Mouse (Mus musculus): ENCODE measurements at regions not wholly inside any gene's neighbourhood (a gene's known extent, or its start where the extent isn't known, plus 50 kb on each side); places are given as distances from the start of the nearest gene placed in this dataset.
A peak's percentile ranks its signal among the peaks of the same experiment; 100 is the strongest.

DNA sequence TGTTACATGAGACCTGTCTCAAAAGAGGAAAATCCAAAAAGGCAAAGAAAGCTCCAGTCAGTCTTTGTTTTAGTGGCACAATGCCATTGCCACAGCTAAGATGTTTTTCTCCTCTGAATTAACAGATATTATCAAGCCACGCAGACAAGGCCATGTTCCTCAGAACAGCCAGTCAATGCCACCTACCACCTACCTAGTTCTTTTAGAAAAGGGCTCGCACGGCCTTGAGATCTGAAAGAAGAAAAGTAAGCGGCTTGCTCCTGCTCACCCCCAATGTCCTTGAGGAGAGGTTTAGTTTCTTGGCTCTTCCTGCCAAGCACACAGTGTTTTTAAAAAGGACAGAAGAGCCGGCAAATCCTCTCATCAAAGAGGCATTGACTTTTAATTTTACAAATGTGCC, 88.7 kb upstream of the Noct start:
- no peaks in the 10 kb centered on the region for H3K9me3 ChIP-seq (ENCODE audit: control insufficient read depth, low read length)
- no peak for ATAC-seq (ENCODE audit: low read depth)

GRCm38 (mm10) chr3:51137730-51138312, 86.4 kb upstream of the Noct start:
- H3K9ac ChIP-seq (replicated peaks; ENCODE audit: low read depth, low read length), result no peak overlapping the region
- no peak overlapping the region for H3K4me3 ChIP-seq (ENCODE audit: low read depth, low read length)
- 37% methylated on average over 7 of the region's 8 CpGs for WGBS
- no peaks in the 10 kb centered on the region for H3K27me3 ChIP-seq (ENCODE audit: control insufficient read depth, insufficient read depth, low read length)
- no peaks in the 10 kb centered on the region for H3K4me1 ChIP-seq (ENCODE audit: control insufficient read depth, insufficient read depth, low read length)
- H3K4me2 ChIP-seq (ENCODE audit: low read depth, low read length), result no peak overlapping the region
- H3K27ac ChIP-seq (ENCODE audit: low read depth, low read length), result peak overlapping the region; percentile 8; the same call in 1 of the 2 replicates
- no peaks in the 10 kb centered on the region for H3K9me3 ChIP-seq (ENCODE audit: control insufficient read depth, low read length)
- no peaks in the 10 kb centered on the region for H3K36me3 ChIP-seq (ENCODE audit: control insufficient read depth, insufficient read depth, low read length)
- ATAC-seq (ENCODE audit: low read depth), result peak; percentile 81

More for the DNA sequence above, 88.7 kb upstream of the Noct start:
- H3K4me1 ChIP-seq (ENCODE audit: control insufficient read depth, insufficient read depth, low read length), result no peaks in the 10 kb centered on the region
- H3K4me2 ChIP-seq (ENCODE audit: low read depth, low read length), result no peak overlapping the region
- H3K36me3 ChIP-seq (ENCODE audit: control insufficient read depth, insufficient read depth, low read length), result no peaks in the 10 kb centered on the region
- no peak overlapping the region for H3K9ac ChIP-seq (replicated peaks; ENCODE audit: low read depth, low read length)
- H3K27ac ChIP-seq (ENCODE audit: low read depth, low read length), result no peak overlapping the region
- no peaks in the 10 kb centered on the region for H3K27me3 ChIP-seq (ENCODE audit: control insufficient read depth, insufficient read depth, low read length)
- H3K4me3 ChIP-seq (ENCODE audit: low read depth, low read length), result no peak overlapping the region
- 72% methylated on average over 5 of the region's 5 CpGs for WGBS

DNA sequence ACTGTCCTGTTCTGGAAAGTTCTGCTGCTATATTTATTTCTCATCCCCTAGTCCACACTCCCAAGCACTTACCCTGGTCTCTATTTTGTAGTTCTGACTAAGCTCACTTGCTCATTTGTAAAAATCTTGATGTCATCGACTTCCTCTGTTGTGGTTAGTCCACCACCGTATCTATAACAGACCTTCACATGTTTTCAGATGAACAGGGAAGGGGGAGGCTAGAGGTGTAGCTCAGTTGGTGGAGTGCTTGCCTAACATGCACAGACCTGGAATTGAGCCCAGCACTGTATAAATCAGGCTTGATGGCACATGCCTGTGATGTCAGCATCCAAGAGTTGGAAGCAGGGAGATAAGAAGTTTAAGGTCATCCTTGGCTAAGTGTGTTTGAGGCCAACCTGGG, 78.3 kb upstream of the Noct start:
- no peak overlapping the region for H3K9ac ChIP-seq (replicated peaks; ENCODE audit: low read depth, low read length)

DNA sequence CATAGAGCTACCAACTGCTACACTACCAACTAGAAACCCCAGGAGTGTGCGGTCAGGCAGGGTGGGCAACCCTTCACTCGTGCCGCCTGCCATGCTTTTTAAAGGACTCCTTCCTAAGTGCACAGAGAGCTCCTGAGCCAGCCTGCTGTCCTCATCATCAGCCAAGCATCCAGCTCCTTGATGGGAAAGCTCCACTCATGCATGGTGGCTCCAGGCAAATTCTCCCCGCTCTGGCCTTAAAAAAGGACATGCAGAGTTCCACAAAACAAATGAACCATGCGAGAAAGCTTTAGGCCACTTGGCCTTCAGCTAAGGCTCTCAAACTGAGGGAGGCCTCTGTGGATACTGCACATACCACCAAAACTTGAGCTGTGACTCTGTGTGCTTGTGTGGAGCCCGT, 74.2 kb upstream of the Noct start:
- no peak for ATAC-seq (ENCODE audit: low read depth)
- 82% methylated on average over 6 of the region's 6 CpGs for WGBS
- Histone ChIP-seq H3K4me2 (ENCODE audit: low read depth, low read length) (no peak overlapping the region), H3K4me1 (ENCODE audit: control insufficient read depth, insufficient read depth, low read length) (no peaks in the 10 kb centered on the region), H3K9ac (replicated peaks; ENCODE audit: low read depth, low read length) (no peak overlapping the region), H3K9me3 (ENCODE audit: control insufficient read depth, low read length) (no peaks in the 10 kb centered on the region), H3K27me3 (ENCODE audit: control insufficient read depth, insufficient read depth, low read length) (no peaks in the 10 kb centered on the region), H3K4me3 (ENCODE audit: low read depth, low read length) (no peak overlapping the region), H3K36me3 (ENCODE audit: control insufficient read depth, insufficient read depth, low read length) (no peaks in the 10 kb centered on the region), H3K27ac (ENCODE audit: low read depth, low read length) (no peak overlapping the region)

More for the DNA sequence above, 78.3 kb upstream of the Noct start:
- no peaks in the 10 kb centered on the region for H3K9me3 ChIP-seq (ENCODE audit: control insufficient read depth, low read length)
- ATAC-seq (ENCODE audit: low read depth), result no peak
- H3K27me3 ChIP-seq (ENCODE audit: control insufficient read depth, insufficient read depth, low read length), result no peaks in the 10 kb centered on the region
- no peak overlapping the region for H3K4me2 ChIP-seq (ENCODE audit: low read depth, low read length)
- no peak overlapping the region for H3K4me3 ChIP-seq (ENCODE audit: low read depth, low read length)
- no peaks in the 10 kb centered on the region for H3K4me1 ChIP-seq (ENCODE audit: control insufficient read depth, insufficient read depth, low read length)
- 82% methylated on average over 2 of the region's 2 CpGs for WGBS
- no peaks in the 10 kb centered on the region for H3K36me3 ChIP-seq (ENCODE audit: control insufficient read depth, insufficient read depth, low read length)
- H3K27ac ChIP-seq (ENCODE audit: low read depth, low read length), result no peak overlapping the region

DNA sequence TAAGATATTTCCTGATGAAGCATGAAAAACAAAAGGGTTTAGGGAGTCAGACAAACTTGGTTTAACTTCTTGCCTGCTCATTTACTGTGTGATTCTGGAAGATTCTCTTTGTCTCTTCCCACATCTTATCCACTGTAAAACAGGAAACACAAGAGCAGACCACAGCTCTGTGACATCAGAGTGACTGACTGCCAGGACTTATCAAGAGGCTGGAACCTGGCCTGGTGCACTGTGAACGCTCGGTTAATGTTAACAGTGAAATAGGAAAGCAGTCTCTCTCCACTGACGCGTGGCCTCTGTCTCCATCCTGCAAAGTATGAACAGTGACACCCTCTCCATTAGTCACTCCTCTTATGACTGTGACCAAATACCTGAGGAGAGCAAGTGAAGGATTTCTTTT, 73.1 kb upstream of the Noct start:
- ATAC-seq (ENCODE audit: low read depth), result no peak
- Histone ChIP-seq H3K9me3 (ENCODE audit: control insufficient read depth, low read length) (no peaks in the 10 kb centered on the region), H3K4me1 (ENCODE audit: control insufficient read depth, insufficient read depth, low read length) (no peaks in the 10 kb centered on the region), H3K4me2 (ENCODE audit: low read depth, low read length) (no peak overlapping the region), H3K4me3 (ENCODE audit: low read depth, low read length) (no peak overlapping the region), H3K27me3 (ENCODE audit: control insufficient read depth, insufficient read depth, low read length) (no peaks in the 10 kb centered on the region), H3K9ac (replicated peaks; ENCODE audit: low read depth, low read length) (no peak overlapping the region), H3K27ac (ENCODE audit: low read depth, low read length) (no peak overlapping the region), H3K36me3 (ENCODE audit: control insufficient read depth, insufficient read depth, low read length) (no peaks in the 10 kb centered on the region)
- 87% methylated on average over 4 of the region's 4 CpGs for WGBS

DNA sequence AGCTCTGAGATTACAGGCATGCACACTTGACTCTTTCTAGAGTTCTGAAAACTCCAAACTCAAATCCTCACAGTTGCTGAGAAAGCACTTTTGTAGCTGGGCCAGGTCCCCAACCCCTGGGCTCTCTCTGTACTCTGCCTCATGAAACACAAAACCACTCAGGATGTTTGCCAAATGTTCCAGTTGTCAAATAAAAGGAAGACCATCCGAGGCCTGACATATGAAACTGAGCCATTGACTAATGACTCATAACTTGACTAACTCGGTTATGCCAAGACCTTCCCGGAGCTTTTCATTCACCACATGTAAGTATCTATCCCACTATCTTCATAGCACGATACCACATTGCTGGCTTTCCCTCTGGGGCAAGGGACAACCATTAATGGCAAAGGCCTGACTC, 68.6 kb upstream of the Noct start:
- H3K4me2 ChIP-seq (ENCODE audit: low read depth, low read length), result no peak overlapping the region
- 65% methylated on average over 4 of the region's 4 CpGs for WGBS
- no peak overlapping the region for H3K9ac ChIP-seq (replicated peaks; ENCODE audit: low read depth, low read length)
- no peak overlapping the region for H3K27ac ChIP-seq (ENCODE audit: low read depth, low read length)
- no peak overlapping the region for H3K4me3 ChIP-seq (ENCODE audit: low read depth, low read length)
- H3K36me3 ChIP-seq (ENCODE audit: control insufficient read depth, insufficient read depth, low read length), result no peaks in the 10 kb centered on the region
- H3K9me3 ChIP-seq (ENCODE audit: control insufficient read depth, low read length), result no peaks in the 10 kb centered on the region
- H3K27me3 ChIP-seq (ENCODE audit: control insufficient read depth, insufficient read depth, low read length), result no peaks in the 10 kb centered on the region
- ATAC-seq (ENCODE audit: low read depth), result no peak
- peaks cover 7% of the 10 kb centered on the region; the same call in 1 of the 2 replicates for H3K4me1 ChIP-seq (ENCODE audit: control insufficient read depth, insufficient read depth, low read length)

GRCm38 (mm10) chr3:51156386-51157290, 67.6 kb upstream of the Noct start:
- Histone ChIP-seq H3K4me2 (ENCODE audit: low read depth, low read length) (no peak overlapping the region; the same call in 1 of the 2 replicates), H3K36me3 (ENCODE audit: control insufficient read depth, insufficient read depth, low read length) (no peaks in the 10 kb centered on the region), H3K27me3 (ENCODE audit: control insufficient read depth, insufficient read depth, low read length) (no peaks in the 10 kb centered on the region), H3K4me1 (ENCODE audit: control insufficient read depth, insufficient read depth, low read length) (peaks cover 7% of the 10 kb centered on the region; the same call in 1 of the 2 replicates), H3K9ac (replicated peaks; ENCODE audit: low read depth, low read length) (no peak overlapping the region), H3K4me3 (ENCODE audit: low read depth, low read length) (no peak overlapping the region), H3K27ac (ENCODE audit: low read depth, low read length) (peak overlapping the region; percentile 62), H3K9me3 (ENCODE audit: control insufficient read depth, low read length) (no peaks in the 10 kb centered on the region)
- WGBS, result 40% methylated on average over 20 of the region's 20 CpGs
- peak; percentile 94 for ATAC-seq (ENCODE audit: low read depth)

DNA sequence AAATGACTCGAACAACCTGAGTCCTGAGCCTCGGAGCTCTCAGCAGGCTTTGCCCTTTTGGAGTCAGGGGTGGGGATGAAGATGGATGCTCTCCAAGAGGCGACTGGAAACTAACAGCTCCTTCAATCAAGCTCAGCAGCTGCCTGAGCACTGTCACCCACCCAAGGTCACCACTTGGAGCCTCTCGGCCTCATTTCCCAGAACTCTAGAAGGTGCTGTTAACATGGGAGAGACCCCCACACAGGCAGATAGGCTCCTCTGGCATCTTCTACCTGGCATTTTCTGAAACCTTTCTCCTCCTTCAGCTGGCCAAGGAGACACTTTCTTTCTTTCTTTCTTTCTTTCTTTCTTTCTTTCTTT, 67.0 kb upstream of the Noct start:
- H3K27me3 ChIP-seq (ENCODE audit: control insufficient read depth, insufficient read depth, low read length), result no peaks in the 10 kb centered on the region
- H3K27ac ChIP-seq (ENCODE audit: low read depth, low read length), result peak overlapping the region; percentile 62
- peaks cover 7% of the 10 kb centered on the region; the same call in 1 of the 2 replicates for H3K4me1 ChIP-seq (ENCODE audit: control insufficient read depth, insufficient read depth, low read length)
- WGBS, result 10% methylated on average over 4 of the region's 4 CpGs
- H3K4me3 ChIP-seq (ENCODE audit: low read depth, low read length), result no peak overlapping the region
- H3K9me3 ChIP-seq (ENCODE audit: control insufficient read depth, low read length), result no peaks in the 10 kb centered on the region
- H3K4me2 ChIP-seq (ENCODE audit: low read depth, low read length), result no peak overlapping the region; the same call in 1 of the 2 replicates
- no peak overlapping the region for H3K9ac ChIP-seq (replicated peaks; ENCODE audit: low read depth, low read length)
- ATAC-seq (ENCODE audit: low read depth), result no peak
- no peaks in the 10 kb centered on the region for H3K36me3 ChIP-seq (ENCODE audit: control insufficient read depth, insufficient read depth, low read length)

DNA sequence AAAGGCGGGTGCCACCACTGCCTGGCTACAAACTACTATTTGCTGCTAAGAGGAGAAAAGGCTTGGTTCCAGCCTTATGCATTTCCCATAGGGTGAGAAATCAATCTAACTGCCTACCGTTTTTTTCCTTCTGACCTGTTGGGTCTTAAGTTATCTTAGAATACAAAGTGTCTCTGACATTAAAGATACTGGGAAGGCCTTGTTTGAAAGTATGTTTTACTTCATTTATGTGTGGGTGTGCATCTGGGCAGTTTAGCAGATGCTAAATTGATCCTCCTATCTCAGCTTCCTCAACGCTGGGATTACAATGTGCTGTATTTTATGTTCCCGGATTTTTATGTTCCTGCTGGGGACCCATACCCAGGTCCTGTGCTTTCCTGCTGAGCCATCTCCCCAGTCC, 65.8 kb upstream of the Noct start:
- H3K27me3 ChIP-seq (ENCODE audit: control insufficient read depth, insufficient read depth, low read length), result no peaks in the 10 kb centered on the region
- no peaks in the 10 kb centered on the region for H3K36me3 ChIP-seq (ENCODE audit: control insufficient read depth, insufficient read depth, low read length)
- H3K9ac ChIP-seq (replicated peaks; ENCODE audit: low read depth, low read length), result no peak overlapping the region
- peaks cover 7% of the 10 kb centered on the region; the same call in 1 of the 2 replicates for H3K4me1 ChIP-seq (ENCODE audit: control insufficient read depth, insufficient read depth, low read length)
- H3K4me3 ChIP-seq (ENCODE audit: low read depth, low read length), result no peak overlapping the region
- H3K9me3 ChIP-seq (ENCODE audit: control insufficient read depth, low read length), result no peaks in the 10 kb centered on the region
- no peak overlapping the region for H3K27ac ChIP-seq (ENCODE audit: low read depth, low read length)
- H3K4me2 ChIP-seq (ENCODE audit: low read depth, low read length), result no peak overlapping the region
- WGBS, result 65% methylated on average over 4 of the region's 4 CpGs
- ATAC-seq (ENCODE audit: low read depth), result no peak

All from neural tube, embryonic 14.5 days (tissue).